Mouse (Mus musculus) MEL (cell line): ENCODE results near the gene Atp6v0b. TPM values are rescaled to one million over a fixed set of nuclear protein-coding genes. Genes with fewer than 3 reads are reported as not detected.

ENCODE experiments used
- DNase-seq: peaks from one replicate; pipeline ENCODE4 v3.0.0; 2011; ENCODE audit warnings: low read depth, low spot score
- H3K27ac ChIP-seq: 2 replicates; pipeline ENCODE4 v1.5.1; 2012; ENCODE audit warnings: low read depth, mild to moderate bottlenecking, control low read depth, low read length, moderate library complexity; ENCODE audit not compliant: control insufficient read depth
- H3K27me3 ChIP-seq, 2 experiments: fragments of 150-350 bp in 1 of 2; sonication (generic) in 1 of 2; 2 replicates each; pipeline ENCODE4 v1.6.1; 2012; ENCODE audit warnings: low read length in 2 of 2, mild to moderate bottlenecking in 2 of 2, improper control_type of control experiment in 1 of 2, moderate library complexity in 1 of 2; ENCODE audit not compliant: insufficient read depth in 2 of 2, control insufficient read depth in 1 of 2
- H3K36me3 ChIP-seq, 2 experiments: 2 replicates each; pipeline ENCODE4 v1.6.1; 2012 to 2014; ENCODE audit warnings: low read length in 2 of 2, improper control_type of control experiment in 1 of 2, inconsistent platforms in 1 of 2, mild to moderate bottlenecking in 1 of 2; ENCODE audit not compliant: insufficient read depth in 2 of 2, control insufficient read depth in 1 of 2
- H3K4me1 ChIP-seq, 2 experiments: fragments of 150-350 bp in 1 of 2; sonication (generic) in 1 of 2; 2 replicates each; pipeline ENCODE4 v1.6.1; 2012; ENCODE audit warnings: low read length in 2 of 2, improper control_type of control experiment in 1 of 2, mild to moderate bottlenecking in 1 of 2; ENCODE audit not compliant: insufficient read depth in 2 of 2, control insufficient read depth in 1 of 2
- H3K4me3 ChIP-seq, 2 experiments: fragments of 150-350 bp in 1 of 2; sonication (generic) in 1 of 2; 2 replicates each; pipeline ENCODE4 v1.5.1; 2012; ENCODE audit warnings: low read depth in 2 of 2, low read length in 2 of 2, mild to moderate bottlenecking in 2 of 2, moderate library complexity in 2 of 2, control low read depth in 1 of 2, improper control_type of control experiment in 1 of 2; ENCODE audit not compliant: control insufficient read depth in 1 of 2, insufficient read depth in 1 of 2
- H3K79me2 ChIP-seq: 2 replicates; pipeline ENCODE4 v1.6.1; 2012; ENCODE audit warnings: mild to moderate bottlenecking, low read length, moderate library complexity; ENCODE audit not compliant: control insufficient read depth, poor library complexity, insufficient read depth
- H3K9ac ChIP-seq: 2 replicates; pipeline ENCODE4 v1.6.1; 2012; ENCODE audit warnings: low read depth, mild to moderate bottlenecking, control low read depth, low read length, moderate library complexity; ENCODE audit not compliant: control insufficient read depth, poor library complexity, severe bottlenecking
- H3K9me3 ChIP-seq: fragments of 150-350 bp; sonication (generic); replicated peaks from 2 replicates; pipeline ENCODE4 v1.6.1; 2012; ENCODE audit warnings: mild to moderate bottlenecking, low read length, improper control_type of control experiment, moderate library complexity; ENCODE audit not compliant: insufficient read depth
- BHLHE40 ChIP-seq: IDR thresholded peaks from 2 replicates; pipeline ENCODE4 v1.6.1; 2012; ENCODE audit warnings: low read depth, mild to moderate bottlenecking, inconsistent platforms, low read length, improper control_type of control experiment, borderline replicate concordance
- CHD1 ChIP-seq: IDR thresholded peaks from 2 replicates; pipeline ENCODE4 v1.6.1; 2012; ENCODE audit warnings: low read depth, mild to moderate bottlenecking, inconsistent platforms, low read length, improper control_type of control experiment
- CHD2 ChIP-seq: IDR thresholded peaks from 2 replicates; pipeline ENCODE4 v1.6.1; 2011; ENCODE audit warnings: low read length, improper control_type of control experiment
- CTCF ChIP-seq, 3 experiments: IDR thresholded peaks in 2 of 3; conservative IDR thresholded peaks in 1 of 3; 2 replicates each; pipeline ENCODE4 v1.5.1; 2011 to 2012; ENCODE audit warnings: low read length in 3 of 3, low read depth in 2 of 3, mild to moderate bottlenecking in 2 of 3, improper control_type of control experiment in 1 of 3, inconsistent platforms in 1 of 3, mixed read lengths in 1 of 3, moderate library complexity in 1 of 3; ENCODE audit not compliant: control insufficient read depth in 1 of 3, insufficient read depth in 1 of 3, poor library complexity in 1 of 3, severe bottlenecking in 1 of 3
- E2F4 ChIP-seq: IDR thresholded peaks from 2 replicates; pipeline ENCODE4 v1.6.1; 2011; ENCODE audit warnings: low read depth, low read length, improper control_type of control experiment, borderline replicate concordance
- ELF1 ChIP-seq: IDR thresholded peaks from 2 replicates; pipeline ENCODE4 v1.6.1; 2014; ENCODE audit warnings: low read depth, mild to moderate bottlenecking, inconsistent platforms, low read length, improper control_type of control experiment, moderate library complexity
- ETS1 ChIP-seq: IDR thresholded peaks from 2 replicates; pipeline ENCODE4 v1.6.1; 2012; ENCODE audit warnings: low read depth, mild to moderate bottlenecking, inconsistent platforms, low read length, improper control_type of control experiment, moderate library complexity
- GABPA ChIP-seq: IDR thresholded peaks from 2 replicates; pipeline ENCODE4 v1.6.1; 2012; ENCODE audit warnings: low read depth, mild to moderate bottlenecking, inconsistent platforms, low read length, improper control_type of control experiment, moderate library complexity
- GATA1 ChIP-seq: IDR thresholded peaks from 2 replicates; pipeline ENCODE4 v1.6.1; 2011; ENCODE audit warnings: low read depth, low read length, improper control_type of control experiment
- HCFC1 ChIP-seq: IDR thresholded peaks from 2 replicates; pipeline ENCODE4 v1.6.1; 2012; ENCODE audit warnings: low read depth, mild to moderate bottlenecking, inconsistent platforms, low read length, improper control_type of control experiment, moderate library complexity
- KAT2A ChIP-seq: conservative IDR thresholded peaks from 2 replicates; pipeline ENCODE4 v1.6.1; 2012; ENCODE audit warnings: low read depth, low read length, improper control_type of control experiment, inconsistent platforms
- MAX ChIP-seq: IDR thresholded peaks from 2 replicates; pipeline ENCODE4 v1.6.1; 2011; ENCODE audit warnings: low read length, improper control_type of control experiment
- MAZ ChIP-seq: IDR thresholded peaks from 2 replicates; pipeline ENCODE4 v1.6.1; 2012; ENCODE audit warnings: low read depth, mild to moderate bottlenecking, inconsistent platforms, low read length, improper control_type of control experiment
- MEF2A ChIP-seq: IDR thresholded peaks from 2 replicates; pipeline ENCODE4 v1.6.1; 2014; ENCODE audit warnings: low read depth, mild to moderate bottlenecking, inconsistent platforms, low read length, improper control_type of control experiment; ENCODE audit not compliant: poor library complexity, insufficient replicate concordance, severe bottlenecking; ENCODE audit errors: extremely low read depth
- MYC ChIP-seq: IDR thresholded peaks from 2 replicates; pipeline ENCODE4 v1.6.1; 2011; ENCODE audit warnings: low read depth, mild to moderate bottlenecking, low read length, improper control_type of control experiment, moderate library complexity
- NELFE ChIP-seq: IDR thresholded peaks from 2 replicates; pipeline ENCODE4 v1.6.1; 2011; ENCODE audit warnings: low read depth, low read length, improper control_type of control experiment
- NRF1 ChIP-seq: IDR thresholded peaks from 2 replicates; pipeline ENCODE4 v1.6.1; 2014; ENCODE audit warnings: low read depth, mild to moderate bottlenecking, inconsistent platforms, low read length, improper control_type of control experiment, moderate library complexity; ENCODE audit not compliant: poor library complexity, insufficient read depth, severe bottlenecking
- POLR2A ChIP-seq, 2 experiments: IDR thresholded peaks; 2 replicates each; pipeline ENCODE4 v1.6.1; 2011 to 2012; ENCODE audit warnings: low read length in 2 of 2, mild to moderate bottlenecking in 2 of 2, control low read depth in 1 of 2, improper control_type of control experiment in 1 of 2, low read depth in 1 of 2, moderate library complexity in 1 of 2; ENCODE audit not compliant: control insufficient read depth in 1 of 2, insufficient read depth in 1 of 2, poor library complexity in 1 of 2
- POLR2AphosphoS5 ChIP-seq: IDR thresholded peaks from 2 replicates; pipeline ENCODE4 v1.6.1; 2012; ENCODE audit warnings: low read depth, borderline replicate concordance, mild to moderate bottlenecking, inconsistent platforms, low read length, moderate library complexity, mixed read lengths
- RAD21 ChIP-seq: IDR thresholded peaks from 2 replicates; pipeline ENCODE4 v1.6.1; 2011; ENCODE audit warnings: mild to moderate bottlenecking, low read depth, low read length, improper control_type of control experiment
- RCOR1 ChIP-seq: IDR thresholded peaks from 2 replicates; pipeline ENCODE4 v1.6.1; 2012; ENCODE audit warnings: low read depth, mild to moderate bottlenecking, inconsistent platforms, low read length, improper control_type of control experiment
- SIN3A ChIP-seq: IDR thresholded peaks from 2 replicates; pipeline ENCODE4 v1.6.1; 2012; ENCODE audit warnings: low read length, improper control_type of control experiment, inconsistent platforms
- SMC3 ChIP-seq: IDR thresholded peaks from 2 replicates; pipeline ENCODE4 v1.6.1; 2011; ENCODE audit warnings: low read depth, low read length, improper control_type of control experiment
- TAL1 ChIP-seq: IDR thresholded peaks from 2 replicates; pipeline ENCODE4 v1.6.1; 2012; ENCODE audit warnings: mild to moderate bottlenecking, inconsistent platforms, low read length, moderate library complexity, mixed read lengths
- TBP ChIP-seq: IDR thresholded peaks from 2 replicates; pipeline ENCODE4 v1.8.0; 2011; ENCODE audit warnings: low read depth, low read length, improper control_type of control experiment
- TCF12 ChIP-seq: IDR thresholded peaks from 2 replicates; pipeline ENCODE4 v1.6.1; 2014; ENCODE audit warnings: low read depth, mild to moderate bottlenecking, inconsistent platforms, low read length, improper control_type of control experiment, moderate library complexity
- UBTF ChIP-seq: IDR thresholded peaks from 2 replicates; pipeline ENCODE4 v1.6.1; 2012; ENCODE audit warnings: low read depth, mild to moderate bottlenecking, inconsistent platforms, low read length, improper control_type of control experiment, moderate library complexity, borderline replicate concordance; ENCODE audit not compliant: insufficient read depth
- USF2 ChIP-seq, 2 experiments: IDR thresholded peaks; 2 replicates each; pipeline ENCODE4 v1.6.1; 2011 to 2012; ENCODE audit warnings: improper control_type of control experiment in 2 of 2, low read length in 2 of 2, borderline replicate concordance in 1 of 2, inconsistent platforms in 1 of 2, low read depth in 1 of 2, mild to moderate bottlenecking in 1 of 2; ENCODE audit not compliant: insufficient read depth in 1 of 2
- ZC3H11A ChIP-seq: IDR thresholded peaks from 2 replicates; pipeline ENCODE4 v1.6.1; 2012; ENCODE audit warnings: low read depth, mild to moderate bottlenecking, inconsistent platforms, low read length, improper control_type of control experiment
- ZKSCAN1 ChIP-seq: IDR thresholded peaks from 2 replicates; pipeline ENCODE4 v1.6.1; 2012; ENCODE audit warnings: low read depth, mild to moderate bottlenecking, inconsistent platforms, low read length, improper control_type of control experiment, moderate library complexity
- ZMIZ1 ChIP-seq: IDR thresholded peaks from 2 replicates; pipeline ENCODE4 v1.6.1; 2012; ENCODE audit warnings: low read depth, mild to moderate bottlenecking, inconsistent platforms, low read length, improper control_type of control experiment, moderate library complexity
- ZNF384 ChIP-seq: IDR thresholded peaks from 2 replicates; pipeline ENCODE4 v1.6.1; 2012; ENCODE audit warnings: low read depth, mild to moderate bottlenecking, inconsistent platforms, low read length, improper control_type of control experiment
- polyA plus RNA-seq, 2 experiments: library from polyadenylated mRNA; stranded (reverse) in 1 of 2; unstranded in 1 of 2; fragments of >175 nt in 1 of 2; fragments of >200 nt in 1 of 2; gene quantifications; 2 replicates each; pipeline versions ENCODE4 v1.2.1 to v1.2.4; 2012; ENCODE audit warnings: low replicate concordance in 2 of 2, low read depth in 1 of 2; ENCODE audit not compliant: insufficient read length in 2 of 2, insufficient read depth in 1 of 2, missing spikeins in 1 of 2
- total RNA-seq: library from RNA; depleted of rRNA; stranded (reverse); fragments of 300-350 nt; gene quantifications from 2 replicates; pipeline ENCODE4 v1.2.3, GENCODE M21; 2012

Atp6v0b gene
- total and polyA plus RNA-seq, 3 experiments, result 286 to 343 TPM; not detected in 1

- no peak for TF ChIP-seq RAD21
- no peak for TF ChIP-seq KAT2A
- TF ChIP-seq GABPA, result no peak
- TF ChIP-seq ZKSCAN1, result no peak
- TF ChIP-seq MEF2A, result no peak
- TF ChIP-seq CHD2, result no peak
- TF ChIP-seq RCOR1, result no peak
- no peak for TF ChIP-seq TBP
- TF ChIP-seq NELFE, result no peak
- no peak for TF ChIP-seq TAL1
- no peak for TF ChIP-seq E2F4
- TF ChIP-seq ETS1, result no peak
- no peak for TF ChIP-seq SMC3
- TF ChIP-seq BHLHE40, result no peak
- DNase-seq, result no peak
- peaks cover 20 to 34% of the 10 kb centered on the region in 2 experiments for H3K4me1 ChIP-seq
- no peaks in the 10 kb centered on the region for H3K9me3 ChIP-seq
- H3K4me3 ChIP-seq, result no peak overlapping the region
- no peak overlapping the region for H3K9ac ChIP-seq
- peaks cover 3% of the 10 kb centered on the region; the same call in 1 of the 2 replicates for H3K79me2 ChIP-seq
- H3K27me3 ChIP-seq, result no peaks in the 10 kb centered on the region
- H3K27ac ChIP-seq, result no peak overlapping the region
- peaks cover 0 to 26% of the 10 kb centered on the region in 2 experiments; a peak in 2 of 4 replicates for H3K36me3 ChIP-seq
Measured at GRCm38 (mm10) chr4:117837271-117837670, 49.9 kb downstream of the Atp6v0b start.

GRCm38 (mm10) chr4:117836204-117836767 is 50.8 kb downstream of the Atp6v0b start:
- peak overlapping the region; percentile 78 for H3K27ac ChIP-seq
- peaks cover 3% of the 10 kb centered on the region; the same call in 1 of the 2 replicates for H3K79me2 ChIP-seq
- H3K9ac ChIP-seq, result peak overlapping the region; percentile 79
- peak; percentile 91 for DNase-seq
- H3K4me3 ChIP-seq, result peak overlapping the region; percentile 65 to 100
- peaks cover 29 to 43% of the 10 kb centered on the region in 2 experiments for H3K4me1 ChIP-seq
- no peaks in the 10 kb centered on the region for H3K9me3 ChIP-seq
- peaks cover 0 to 34% of the 10 kb centered on the region in 2 experiments; a peak in 2 of 4 replicates for H3K36me3 ChIP-seq
- H3K27me3 ChIP-seq, result no peaks in the 10 kb centered on the region
- TF ChIP-seq BHLHE40, result no peak
- TF ChIP-seq MAZ, result no peak; the same call in 1 of the 2 replicates
- TF ChIP-seq ZMIZ1, result no peak
- TF ChIP-seq TCF12, result no peak
- no peak for TF ChIP-seq ELF1
- no peak; the same call in 1 of the 2 replicates for TF ChIP-seq UBTF
- TF ChIP-seq ZNF384, result no peak
- TF ChIP-seq POLR2A (IDR thresholded peaks at IDR 0.05; ENCODE audit: control insufficient read depth in 1 of 2, insufficient read depth in 1 of 2, low read depth in 1 of 2, low read length in 2 of 2, poor library complexity in 1 of 2), result peak in 1 of 2 experiments; percentile 58; a peak in 1 of 4 replicates
- peak; percentile 92 for TF ChIP-seq MAX
- no peak for TF ChIP-seq CTCF (IDR thresholded peaks at IDR 0.05 in 2 of 3, conservative IDR thresholded peaks at IDR 0.05 in 1 of 3; ENCODE audit: control insufficient read depth in 1 of 3, insufficient read depth in 1 of 3, low read depth in 2 of 3, low read length in 3 of 3, poor library complexity in 1 of 3, severe bottlenecking in 1 of 3)
- TF ChIP-seq TAL1, result no peak
- TF ChIP-seq NRF1, result no peak
- no peak for TF ChIP-seq ZC3H11A
- TF ChIP-seq RCOR1, result no peak
- no peak for TF ChIP-seq USF2 (IDR thresholded peaks at IDR 0.05; ENCODE audit: borderline replicate concordance in 1 of 2, insufficient read depth in 1 of 2, low read depth in 1 of 2, low read length in 2 of 2)
- TF ChIP-seq HCFC1, result peak; percentile 63; the same call in 1 of the 2 replicates
- no peak for TF ChIP-seq CHD1
- TF ChIP-seq CHD2, result no peak
- peak; percentile 85 for TF ChIP-seq MYC
- peak; percentile 88 for TF ChIP-seq SIN3A
- TF ChIP-seq POLR2AphosphoS5, result no peak
- TF ChIP-seq GATA1, result no peak
